Mouse (Mus musculus): ENCODE results near the gene Elf3. TPM values are rescaled to one million over a fixed set of nuclear protein-coding genes. Genes with fewer than 3 reads are reported as not detected.

The Elf3 gene
- polyA plus RNA-seq (2012; ENCODE audit: low replicate concordance) = 0.06 TPM in 1 of 2 replicates, not detected in the other

DNA sequence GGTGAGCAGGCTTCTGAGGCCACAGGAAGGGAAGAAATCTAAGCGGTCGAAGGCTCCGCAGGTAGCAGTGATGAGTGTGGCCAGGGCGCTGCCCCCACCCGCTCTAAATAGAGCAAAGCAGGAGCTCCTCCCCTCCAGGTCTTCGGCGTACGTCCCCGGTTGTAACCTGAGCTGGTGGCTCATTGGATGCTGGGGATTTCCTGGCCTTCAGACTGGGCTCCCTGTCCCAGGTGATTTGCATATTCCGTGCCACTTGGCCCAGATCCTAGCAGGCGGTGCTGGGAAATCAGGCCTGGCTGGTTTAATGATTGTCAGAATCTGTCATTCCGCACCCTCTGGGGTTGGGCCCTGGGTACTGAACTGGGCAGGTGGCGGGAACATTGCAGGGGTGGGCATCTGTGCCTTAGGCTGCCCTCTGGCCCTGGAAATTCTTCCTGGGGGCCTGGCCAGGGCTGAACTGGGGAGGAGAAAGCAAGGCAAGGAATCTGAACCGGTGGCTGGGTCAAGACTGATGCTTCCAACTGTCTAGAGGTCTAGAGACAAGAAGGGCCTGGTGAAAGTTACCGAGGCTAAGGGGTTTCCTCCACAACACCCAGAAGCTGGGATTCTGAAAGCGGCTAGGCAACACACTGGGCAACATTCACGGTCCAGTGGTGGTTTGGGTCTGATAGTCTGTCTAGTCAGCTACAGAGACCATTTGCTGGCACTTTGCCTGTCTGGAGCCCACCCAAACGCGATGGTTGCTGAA, at the start of gene Elf3:
Gene Elf3, minus strand, starts transcription at position 189 of the 748 bp plus-strand sequence.

DNA sequence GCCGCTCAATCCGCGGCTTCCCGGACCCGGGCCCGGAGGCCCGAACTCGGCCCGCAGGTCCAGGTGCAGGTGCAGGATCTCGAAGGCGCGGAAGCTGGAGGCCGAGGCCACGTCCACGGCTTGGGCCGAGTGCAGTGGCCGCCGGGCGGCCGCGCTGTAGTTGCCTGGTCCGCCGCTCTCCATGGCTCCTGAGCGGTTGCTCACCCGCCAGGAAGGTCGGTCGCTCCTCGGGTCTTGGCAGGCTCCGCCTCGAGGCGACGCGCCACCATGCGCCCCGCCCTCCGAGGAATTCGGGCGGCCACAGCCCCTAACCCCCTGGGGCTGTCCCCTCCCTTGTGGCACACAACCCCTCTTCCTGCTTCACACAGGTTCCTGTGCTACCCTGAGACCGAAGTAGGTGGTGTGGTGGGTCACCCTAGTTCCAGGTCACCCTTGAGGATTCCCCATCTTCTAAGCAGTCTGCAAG, 25.5 kb upstream of the Elf3 start, which contains the start of gene Rnpep:
Gene Rnpep, minus strand, starts transcription at position 259 of the 466 bp plus-strand sequence.

Other genes starting within 250 kb of the Elf3 start
- 0.04 TPM in 1 of 2 replicates, not detected in the other for gene Lgr6, start 153.3 kb downstream of the Elf3 start, polyA plus RNA-seq (2012; ENCODE audit: low replicate concordance)
- 63.6 and 82.9 TPM in 2 replicates for gene Ptpn7, start 125.9 kb downstream of the Elf3 start, polyA plus RNA-seq (2012; ENCODE audit: low replicate concordance)
- gene Arl8a, start 111.7 kb downstream of the Elf3 start, polyA plus RNA-seq (2012; ENCODE audit: low replicate concordance) = 116 and 131 TPM in 2 replicates
- not detected in 2 replicates for gene Gpr37l1, start 90.9 kb downstream of the Elf3 start, polyA plus RNA-seq (2012; ENCODE audit: low replicate concordance)
- 36.5 and 52.8 TPM in 2 replicates for gene Rnpep, start 25.5 kb upstream of the Elf3 start, polyA plus RNA-seq (2012; ENCODE audit: low replicate concordance)
- 1.4 and 2.3 TPM in 2 replicates for gene Timm17a, start 55.2 kb upstream of the Elf3 start, polyA plus RNA-seq (2012; ENCODE audit: low replicate concordance)
- gene Lmod1, start 66.2 kb upstream of the Elf3 start, polyA plus RNA-seq (2012; ENCODE audit: low replicate concordance) = not detected in 2 replicates
- gene Shisa4, start 116.7 kb upstream of the Elf3 start, polyA plus RNA-seq (2012; ENCODE audit: low replicate concordance) = 0.47 and 0.56 TPM in 2 replicates
- 10.3 and 12.4 TPM in 2 replicates for gene Ipo9, start 171.9 kb upstream of the Elf3 start, polyA plus RNA-seq (2012; ENCODE audit: low replicate concordance)